Mouse (Mus musculus) C2C12 (cell line): ENCODE data around the gene Cnnm3. TPM values are rescaled to one million over a fixed set of nuclear protein-coding genes. Genes with fewer than 3 reads are reported as not detected.

Source experiments
- H3K27me3 ChIP-seq: one replicate; pipeline ENCODE4 v1.6.1; 2011; ENCODE audit not compliant: control insufficient read depth, insufficient read depth, insufficient read length
- H3K36me3 ChIP-seq: one replicate; pipeline ENCODE4 v1.6.1; 2011; ENCODE audit not compliant: control insufficient read depth, insufficient read depth
- H3K4me3 ChIP-seq: one replicate; pipeline ENCODE4 v1.5.1; 2011; ENCODE audit warnings: mild to moderate bottlenecking, control low read depth; ENCODE audit not compliant: poor library complexity, insufficient read depth, severe bottlenecking
- H3K79me2 ChIP-seq: one replicate; pipeline ENCODE4 v1.6.1; 2011; ENCODE audit not compliant: control insufficient read depth, insufficient read depth
- H3K79me3 ChIP-seq: one replicate; pipeline ENCODE4 v1.6.1; 2011; ENCODE audit warnings: low read depth, control low read depth
- H3ac ChIP-seq: one replicate; pipeline ENCODE3; 2011; ENCODE audit warnings: low read depth; ENCODE audit not compliant: control insufficient read depth, insufficient read length
- CEBPB ChIP-seq: IDR thresholded peaks from one replicate; pipeline ENCODE4 v1.6.1; 2011; ENCODE audit warnings: low read depth, mild to moderate bottlenecking, control low read depth, moderate library complexity
- CTCF ChIP-seq: IDR thresholded peaks from one replicate; pipeline ENCODE4 v1.5.1; 2011; ENCODE audit not compliant: control insufficient read depth, insufficient read depth, insufficient read length
- FOSL1 ChIP-seq: IDR thresholded peaks from one replicate; pipeline ENCODE4 v1.8.0; 2011; ENCODE audit warnings: mild to moderate bottlenecking, low read length; ENCODE audit not compliant: poor library complexity, insufficient read depth, severe bottlenecking
- MAX ChIP-seq: IDR thresholded peaks from one replicate; pipeline ENCODE4 v1.6.1; 2011; ENCODE audit warnings: mild to moderate bottlenecking, control low read depth
- MYOD1 ChIP-seq: IDR thresholded peaks from one replicate; pipeline ENCODE4 v1.6.1; 2011; ENCODE audit warnings: low read depth; ENCODE audit not compliant: control insufficient read depth, insufficient read length
- MYOG ChIP-seq: IDR thresholded peaks from one replicate; pipeline ENCODE4 v1.6.1; 2011; ENCODE audit not compliant: control insufficient read depth, insufficient read length; ENCODE audit errors: extremely low read depth
- USF1 ChIP-seq: IDR thresholded peaks from one replicate; pipeline ENCODE4 v1.6.1; 2011; ENCODE audit warnings: low read depth, mild to moderate bottlenecking, control low read depth, moderate library complexity
- polyA plus RNA-seq: library from polyadenylated mRNA; unstranded; fragments of >200 nt; fragmentation: generic; extraction: Trizol; gene quantifications from one replicate; pipeline ENCODE4 v1.2.1, GENCODE M21; 2012; ENCODE audit warnings: missing spikeins

The Cnnm3 gene
- polyA plus RNA-seq, 1 experiment, result 6.5 TPM

DNA sequence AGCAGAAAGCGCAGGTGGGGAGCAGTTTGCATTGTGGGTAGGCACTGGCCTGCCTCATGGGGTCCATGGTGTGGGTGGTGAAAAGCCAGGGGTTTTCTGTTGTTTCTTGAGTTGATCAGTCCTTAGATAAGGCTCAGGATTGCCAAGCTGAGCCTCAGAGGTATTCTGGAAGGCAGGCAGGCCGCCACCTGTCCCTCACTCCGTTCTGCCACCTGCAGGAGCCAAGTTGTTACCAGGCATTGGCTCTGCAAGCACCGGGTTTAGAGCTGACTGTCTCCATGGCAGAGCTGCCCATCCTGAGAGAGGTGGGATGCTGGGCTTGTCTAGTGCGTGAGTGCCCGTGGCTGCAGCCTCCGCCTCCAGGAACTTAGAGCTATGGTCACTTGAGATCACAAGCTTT is 10.5 kb downstream of the Cnnm3 start:
- Histone ChIP-seq H3K27me3 (no peaks in the 10 kb centered on the region), H3ac (no peak overlapping the region), H3K4me3 (no peak overlapping the region), H3K79me3 (no peaks in the 10 kb centered on the region), H3K79me2 (no peaks in the 10 kb centered on the region), H3K36me3 (peaks cover 27% of the 10 kb centered on the region)
- TF ChIP-seq CEBPB (no peak), CTCF (no peak), USF1 (no peak), FOSL1 (no peak), MAX (no peak), MYOG (no peak), MYOD1 (no peak)

DNA sequence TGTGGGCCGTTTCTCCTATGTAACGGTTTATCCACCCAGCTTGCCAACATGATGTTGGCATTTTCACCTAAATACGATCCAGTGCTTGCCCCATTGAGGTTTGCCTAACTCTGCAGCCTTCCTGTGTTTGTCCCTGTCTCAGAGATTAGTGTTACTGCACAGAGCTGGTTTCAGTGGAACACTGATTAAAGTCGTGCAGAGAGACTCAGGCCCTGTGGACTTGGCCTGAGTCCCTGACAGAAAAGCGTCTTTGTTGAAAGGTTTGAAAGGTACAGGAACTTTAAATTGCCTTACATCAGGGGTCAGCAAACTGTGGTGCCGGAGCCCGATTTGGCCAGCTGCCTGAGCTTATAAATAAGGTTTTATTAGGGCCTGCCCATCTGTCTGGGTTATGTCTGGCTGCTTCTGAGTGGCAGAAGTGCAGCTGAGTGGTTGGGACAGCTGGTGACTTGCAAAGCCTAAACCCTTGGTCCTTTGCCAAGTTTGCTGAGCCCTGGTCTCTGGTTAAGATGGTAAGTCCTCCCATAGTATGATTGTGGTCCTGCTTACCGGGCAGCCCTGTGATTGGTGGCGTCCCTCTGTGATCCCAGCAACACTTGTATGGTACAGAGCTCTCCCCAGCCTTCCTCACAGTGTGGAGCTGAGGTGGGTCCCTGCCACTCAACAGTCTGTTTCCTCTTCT is 11.8 kb downstream of the Cnnm3 start:
- Histone ChIP-seq H3ac (no peak overlapping the region), H3K79me3 (no peaks in the 10 kb centered on the region), H3K4me3 (no peak overlapping the region), H3K27me3 (no peaks in the 10 kb centered on the region), H3K36me3 (peaks cover 27% of the 10 kb centered on the region), H3K79me2 (no peaks in the 10 kb centered on the region)
- TF ChIP-seq CEBPB, result no peak
- no peak for TF ChIP-seq USF1
- no peak for TF ChIP-seq MYOG
- peak; percentile 78 for TF ChIP-seq MYOD1
- TF ChIP-seq FOSL1, result no peak

GRCm38 (mm10) chr1:36524058-36524457 is 12.4 kb downstream of the Cnnm3 start:
- Histone ChIP-seq H3K79me3 (no peaks in the 10 kb centered on the region), H3K36me3 (peaks cover 27% of the 10 kb centered on the region), H3K79me2 (no peaks in the 10 kb centered on the region), H3K27me3 (no peaks in the 10 kb centered on the region), H3K4me3 (no peak overlapping the region), H3ac (no peak overlapping the region)
- no peak for TF ChIP-seq CTCF
- TF ChIP-seq CEBPB, result no peak
- TF ChIP-seq MAX, result no peak
- TF ChIP-seq MYOD1, result no peak
- TF ChIP-seq USF1, result no peak
- TF ChIP-seq MYOG, result no peak
- no peak for TF ChIP-seq FOSL1

DNA sequence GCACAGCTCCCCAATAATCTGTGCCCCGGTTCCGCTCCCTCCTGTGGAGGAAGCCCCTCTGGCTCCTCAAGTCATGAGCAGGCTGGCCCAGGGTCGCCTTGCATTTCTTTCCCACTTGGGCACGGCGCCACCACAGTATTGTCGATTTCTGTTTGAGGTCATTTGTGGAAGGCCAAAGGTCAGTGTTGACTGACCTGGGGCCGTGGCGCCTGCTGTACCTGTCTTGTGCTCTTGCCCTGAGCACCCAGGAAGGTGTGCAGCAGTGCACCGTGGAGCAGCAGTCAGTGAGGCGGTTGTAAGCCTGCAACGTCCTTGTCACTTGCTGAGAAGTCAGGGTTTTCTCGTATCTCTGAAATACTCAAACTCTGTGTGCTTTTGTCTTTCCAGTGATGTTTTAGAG is 14.1 kb downstream of the Cnnm3 start:
- Histone ChIP-seq H3K36me3 (peaks cover 27% of the 10 kb centered on the region), H3K79me3 (no peaks in the 10 kb centered on the region), H3K4me3 (no peak overlapping the region), H3K79me2 (no peaks in the 10 kb centered on the region), H3ac (no peak overlapping the region), H3K27me3 (no peaks in the 10 kb centered on the region)
- no peak for TF ChIP-seq MAX
- TF ChIP-seq MYOG, result no peak
- no peak for TF ChIP-seq USF1
- no peak for TF ChIP-seq CTCF
- no peak for TF ChIP-seq FOSL1
- TF ChIP-seq MYOD1, result no peak
- TF ChIP-seq CEBPB, result no peak

- H3ac ChIP-seq, result no peak overlapping the region
- no peaks in the 10 kb centered on the region for H3K27me3 ChIP-seq
- no peaks in the 10 kb centered on the region for H3K79me2 ChIP-seq
- H3K79me3 ChIP-seq, result no peaks in the 10 kb centered on the region
- no peak overlapping the region for H3K4me3 ChIP-seq
- peaks cover 19% of the 10 kb centered on the region for H3K36me3 ChIP-seq
- TF ChIP-seq CTCF, result no peak
- no peak for TF ChIP-seq MYOG
- no peak for TF ChIP-seq USF1
- TF ChIP-seq MAX, result no peak
- TF ChIP-seq FOSL1, result no peak
- TF ChIP-seq CEBPB, result no peak
- TF ChIP-seq MYOD1, result no peak
Observed at GRCm38 (mm10) chr1:36526903-36527302, 15.2 kb downstream of the Cnnm3 start.

DNA sequence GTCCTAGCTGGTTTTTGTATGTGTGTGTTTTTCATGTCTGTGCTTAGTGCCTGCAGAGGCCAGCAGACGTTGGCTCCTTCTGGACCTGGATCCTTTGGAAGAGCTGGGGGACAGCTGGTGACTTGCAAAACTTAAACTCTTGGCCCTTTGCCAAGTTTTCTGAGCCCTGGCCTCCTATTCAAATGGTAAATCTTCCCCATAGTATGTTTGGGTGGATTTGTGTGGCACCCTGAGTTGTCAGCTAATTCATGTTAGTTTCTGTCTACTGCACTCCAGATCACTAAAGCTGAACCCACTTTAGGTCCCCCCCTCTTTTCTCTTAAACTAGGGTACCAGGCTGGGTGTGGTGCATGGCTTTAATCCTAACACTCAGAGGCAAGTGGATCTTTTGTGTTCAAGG is 16.7 kb downstream of the Cnnm3 start:
- Histone ChIP-seq H3ac (no peak overlapping the region), H3K36me3 (peaks cover 11% of the 10 kb centered on the region), H3K79me3 (no peaks in the 10 kb centered on the region), H3K4me3 (no peak overlapping the region), H3K27me3 (no peaks in the 10 kb centered on the region), H3K79me2 (no peaks in the 10 kb centered on the region)
- TF ChIP-seq CTCF (no peak), USF1 (no peak), FOSL1 (no peak), CEBPB (no peak), MYOG (no peak), MAX (no peak), MYOD1 (no peak)
